Mouse (Mus musculus) lung, adult 2 months (tissue): Measurements from ENCODE around the gene Maml2.

Experiments
- CTCF ChIP-seq: fragments of 200-500 bp; IDR thresholded peaks from 2 replicates; pipeline ENCODE4 v1.5.1; 2011; ENCODE audit warnings: mild to moderate bottlenecking, low read length, control low read depth; ENCODE audit not compliant: insufficient read depth
- POLR2A ChIP-seq: fragments of 200-500 bp; IDR thresholded peaks from 2 replicates; pipeline ENCODE4 v1.6.1; 2011; ENCODE audit warnings: low read depth, mild to moderate bottlenecking, control low read depth, low read length, borderline replicate concordance; ENCODE audit errors: extremely low read depth

GRCm38 (mm10) chr9:13465358-13466020, 167.7 kb downstream of the Maml2 start:
- TF ChIP-seq CTCF: no peak
- TF ChIP-seq POLR2A: no peak
